Mouse (Mus musculus): ENCODE results near the gene Pik3r1.

GRCm38 (mm10) chr13:101800021-101800596, 32.1 kb upstream of the Pik3r1 start:
- TF ChIP-seq POLR2A (IDR thresholded peaks at IDR 0.05; ENCODE audit: low read depth, low read length) (no peak), CTCF (IDR thresholded peaks at IDR 0.05; ENCODE audit: extremely low read depth, insufficient read depth, insufficient read length, insufficient replicate concordance) (no peak)

Measured in spleen, adult 2 months (tissue).